Mouse (Mus musculus): ENCODE measurements around the gene C1ql4. TPM values are rescaled to one million over a fixed set of nuclear protein-coding genes. Genes with fewer than 3 reads are reported as not detected.

The C1ql4 gene
- not detected for total RNA-seq (2021)
- long read RNA-seq, experiment 1, result 0 reads
- long read RNA-seq, experiment 2, result 0 reads

- DNase-seq, result no peak
Observed at GRCm38 (mm10) chr15:99087253-99088075, at the start of gene C1ql4. Gene C1ql4 (minus strand): TSS chr15:99087817.

GRCm38 (mm10) chr15:99129956-99130910 is 42.6 kb upstream of the C1ql4 start:
- intact Hi-C loops (cut with DNase I), result no loop called here
- no peak for DNase-seq

More at GRCm38 (mm10) chr15:99087253-99088075, at the start of gene C1ql4:
- intact Hi-C loops (cut with DNase I), result loop anchor here (5.0 kb wide), 1 partner anchor 35 kb away; no protein-coding TSS in a partner anchor

GRCm38 (mm10) chr15:99129441-99129840 is 41.8 kb upstream of the C1ql4 start:
- intact Hi-C loops (cut with DNase I), result no loop called here
- DNase-seq, result no peak

- intact Hi-C loops (cut with DNase I), result no loop called here
Observed at GRCm38 (mm10) chr15:99127851-99128522, 40.4 kb upstream of the C1ql4 start.

GRCm38 (mm10) chr15:99126816-99127365 is 39.3 kb upstream of the C1ql4 start:
- no peak for DNase-seq
- intact Hi-C loops (cut with DNase I), result no loop called here

More at GRCm38 (mm10) chr15:99127851-99128522, 40.4 kb upstream of the C1ql4 start:
- no peak for DNase-seq

- intact Hi-C loops (cut with DNase I), result no loop called here
- peak; percentile 81 to 83 for DNase-seq
Observed at GRCm38 (mm10) chr15:99126081-99126815, 38.6 kb upstream of the C1ql4 start.

GRCm38 (mm10) chr15:99125711-99126080 is 38.1 kb upstream of the C1ql4 start, which contains the start of gene Spats2:
Gene Spats2 (plus strand): TSS chr15:99125916.
- no peak for DNase-seq
- intact Hi-C loops (cut with DNase I), result no loop called here

GRCm38 (mm10) chr15:99122642-99123041 is 35.0 kb upstream of the C1ql4 start:
- intact Hi-C loops (cut with DNase I), result no loop called here
- DNase-seq, result no peak

- DNase-seq, result no peak
- intact Hi-C loops (cut with DNase I), result no loop called here
Observed at GRCm38 (mm10) chr15:99120814-99121213, 33.2 kb upstream of the C1ql4 start.

- intact Hi-C loops (cut with DNase I), result no loop called here
- DNase-seq, result no peak
Observed at GRCm38 (mm10) chr15:99116539-99116938, 28.9 kb upstream of the C1ql4 start.

- DNase-seq, result no peak
- intact Hi-C loops (cut with DNase I), result no loop called here
Observed at GRCm38 (mm10) chr15:99115065-99115423, 27.4 kb upstream of the C1ql4 start.

- no peak for DNase-seq
- intact Hi-C loops (cut with DNase I), result no loop called here
Observed at GRCm38 (mm10) chr15:99114312-99115064, 26.9 kb upstream of the C1ql4 start.

- intact Hi-C loops (cut with DNase I), result no loop called here
- no peak for DNase-seq
Observed at GRCm38 (mm10) chr15:99113396-99113975, 25.9 kb upstream of the C1ql4 start.

GRCm38 (mm10) chr15:99112843-99113395 is 25.3 kb upstream of the C1ql4 start:
- intact Hi-C loops (cut with DNase I), result no loop called here
- DNase-seq, result no peak

GRCm38 (mm10) chr15:99111809-99112208 is 24.2 kb upstream of the C1ql4 start:
- intact Hi-C loops (cut with DNase I), result no loop called here
- no peak for DNase-seq

GRCm38 (mm10) chr15:99111139-99111538 is 23.5 kb upstream of the C1ql4 start:
- DNase-seq, result no peak
- intact Hi-C loops (cut with DNase I), result no loop called here

GRCm38 (mm10) chr15:99107866-99108265 is 20.2 kb upstream of the C1ql4 start:
- no peak for DNase-seq
- intact Hi-C loops (cut with DNase I), result no loop called here

GRCm38 (mm10) chr15:99105238-99105637 is 17.6 kb upstream of the C1ql4 start:
- intact Hi-C loops (cut with DNase I), result no loop called here
- DNase-seq, result no peak

Measured in gastrocnemius, postnatal 36 days (tissue).